Mouse (Mus musculus) embryonic facial prominence, embryonic 15.5 days (tissue): ENCODE data around the gene Gpr152. TPM values are rescaled to one million over a fixed set of nuclear protein-coding genes. Genes with fewer than 3 reads are reported as not detected.

ENCODE experiments used
- ATAC-seq: fragments of 200-750 bp; cut with Nextera tagmentation; 2 replicates; pipeline ENCODE4 v1.8.0; 2017; ENCODE audit warnings: low read depth, moderate TSS enrichment; ENCODE audit not compliant: insufficient number of reproducible peaks, low FRiP score, low TSS enrichment
- H3K27ac ChIP-seq: fragments of 300-500 bp; sonication (generic); replicated peaks from 2 replicates; pipeline ENCODE4 v1.5.1; 2015; ENCODE audit warnings: mild to moderate bottlenecking, inconsistent platforms
- H3K27me3 ChIP-seq: fragments of 300-500 bp; sonication (generic); 2 replicates; pipeline ENCODE4 v1.6.1; 2015; ENCODE audit warnings: inconsistent platforms
- H3K36me3 ChIP-seq: fragments of 300-500 bp; sonication (generic); 2 replicates; pipeline ENCODE4 v1.6.1; 2015; ENCODE audit warnings: mild to moderate bottlenecking, inconsistent platforms
- H3K4me1 ChIP-seq: fragments of 300-500 bp; sonication (generic); 2 replicates; pipeline ENCODE4 v1.6.1; 2015; ENCODE audit warnings: inconsistent platforms
- H3K4me2 ChIP-seq: fragments of 300-500 bp; sonication (generic); replicated peaks from 2 replicates; pipeline ENCODE4 v1.6.1; 2015; ENCODE audit warnings: mild to moderate bottlenecking, inconsistent platforms
- H3K4me3 ChIP-seq: fragments of 300-500 bp; sonication (generic); replicated peaks from 2 replicates; pipeline ENCODE4 v1.5.1; 2015; ENCODE audit warnings: mild to moderate bottlenecking, inconsistent platforms
- H3K9ac ChIP-seq: fragments of 300-500 bp; sonication (generic); 2 replicates; pipeline ENCODE4 v1.6.1; 2015; ENCODE audit warnings: inconsistent platforms
- H3K9me3 ChIP-seq: fragments of 300-500 bp; sonication (generic); replicated peaks from 2 replicates; pipeline ENCODE4 v1.6.1; 2016; ENCODE audit warnings: inconsistent platforms
- WGBS: fragments of 180-500 bp; shearing (Covaris S2); methylation state at CpG from one replicate; pipeline ENCODE4 v1.1.7; 2015; 5-methylcytosine and 5-hydroxymethylcytosine counted together
- polyA plus RNA-seq: library from polyadenylated mRNA; unstranded; fragments of >200 nt; fragmentation: Nextera tagmentation; extraction: Ambion mirVana; gene quantifications from 2 replicates; pipeline ENCODE4 v1.2.1, GENCODE M21; 2015

Gene Gpr152
- polyA plus RNA-seq, 1 experiment from 2014 or later: not detected

DNA sequence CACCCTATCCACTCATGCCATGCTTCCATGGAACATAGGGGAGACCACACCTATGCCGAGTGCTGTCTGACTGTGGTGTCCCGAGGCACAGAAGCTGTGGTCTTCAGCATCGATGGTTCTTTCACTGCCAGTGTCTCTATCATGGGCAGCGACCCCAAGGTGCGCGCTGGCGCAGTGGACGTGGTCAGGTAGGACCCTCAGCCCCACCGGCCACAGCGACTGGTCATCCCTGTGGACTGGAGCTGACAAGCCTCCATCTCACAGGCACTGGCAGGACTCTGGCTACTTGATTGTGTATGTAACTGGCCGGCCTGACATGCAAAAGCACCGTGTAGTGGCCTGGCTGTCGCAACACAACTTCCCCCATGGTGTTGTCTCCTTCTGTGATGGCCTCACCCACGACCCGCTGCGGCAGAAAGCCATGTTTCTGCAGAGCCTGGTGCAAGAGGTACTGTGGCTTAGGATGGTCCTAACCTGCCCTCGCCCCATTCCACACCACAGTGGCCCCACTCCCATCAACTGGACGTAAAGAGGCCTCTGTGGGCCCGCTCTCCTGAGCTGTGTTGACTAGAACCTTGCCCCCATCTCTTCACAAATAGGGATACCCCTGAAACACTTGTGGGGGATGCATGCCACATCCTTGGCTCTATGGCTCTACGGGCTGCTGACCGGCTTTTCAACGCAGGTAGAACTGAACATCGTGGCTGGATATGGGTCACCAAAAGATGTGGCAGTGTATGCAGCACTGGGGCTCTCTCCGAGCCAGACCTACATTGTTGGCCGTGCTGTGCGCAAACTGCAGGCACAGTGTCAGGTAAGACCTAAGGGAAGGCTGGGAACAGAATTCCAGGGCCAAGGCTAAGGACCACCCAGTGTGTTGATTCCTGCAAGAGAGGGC, 27.3 kb upstream of the Gpr152 start:
- Histone ChIP-seq H3K4me1 (0 out of 2 replicates have a peak, but pooled peaks cover 9% of the 10 kb centered on the region), H3K9me3 (no peaks in the 10 kb centered on the region), H3K27ac (no peak overlapping the region), H3K36me3 (peaks cover 56% of the 10 kb centered on the region), H3K27me3 (no peaks in the 10 kb centered on the region), H3K4me2 (no peak overlapping the region), H3K9ac (no peak overlapping the region), H3K4me3 (no peak overlapping the region)
- WGBS: 94% methylated on average over 26 of the region's 26 CpGs
- ATAC-seq: no peak

DNA sequence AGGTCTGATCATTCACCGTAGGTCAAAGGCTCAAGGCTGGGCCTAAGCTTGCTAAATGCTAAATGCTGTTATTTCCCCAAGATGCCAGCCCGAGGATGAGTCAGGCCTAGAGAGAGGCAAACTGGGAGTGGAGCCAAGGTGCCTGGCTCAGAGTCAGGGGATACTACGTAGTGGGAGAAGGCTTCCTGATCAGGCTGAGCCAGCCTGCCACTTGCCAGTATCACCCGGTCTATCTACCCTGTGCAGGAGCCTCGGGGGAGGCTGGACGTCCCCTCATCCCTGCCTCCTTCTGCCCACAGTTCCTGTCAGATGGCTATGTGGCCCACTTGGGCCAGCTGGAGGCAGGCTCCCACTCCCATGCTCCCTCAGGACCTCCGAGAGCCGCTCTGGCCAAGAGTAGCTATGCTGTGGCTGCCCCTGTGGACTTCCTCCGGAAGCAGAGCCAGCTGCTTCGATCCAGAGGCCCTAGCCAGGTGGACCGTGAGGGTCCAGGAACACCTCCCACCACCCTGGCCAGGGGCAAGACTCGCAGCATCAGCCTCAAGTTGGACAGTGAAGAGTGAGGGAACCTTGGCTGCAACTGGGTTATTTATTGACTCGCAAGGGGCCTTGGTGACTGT, 26.3 kb upstream of the Gpr152 start:
- no peak for ATAC-seq
- H3K36me3 ChIP-seq: peaks cover 63% of the 10 kb centered on the region
- 70% methylated on average over 13 of the region's 13 CpGs for WGBS
- H3K4me2 ChIP-seq: no peak overlapping the region
- H3K9me3 ChIP-seq: no peaks in the 10 kb centered on the region
- no peaks in the 10 kb centered on the region for H3K27me3 ChIP-seq
- H3K4me1 ChIP-seq: 0 out of 2 replicates have a peak, but pooled peaks cover 9% of the 10 kb centered on the region
- no peak overlapping the region for H3K27ac ChIP-seq
- no peak overlapping the region for H3K9ac ChIP-seq
- H3K4me3 ChIP-seq: no peak overlapping the region

- no peak overlapping the region for H3K4me3 ChIP-seq
- no peaks in the 10 kb centered on the region for H3K27me3 ChIP-seq
- WGBS: 68% methylated on average over 5 of the region's 5 CpGs
- peaks cover 63% of the 10 kb centered on the region for H3K36me3 ChIP-seq
- H3K4me2 ChIP-seq: no peak overlapping the region
- 0 out of 2 replicates have a peak, but pooled peaks cover 9% of the 10 kb centered on the region for H3K4me1 ChIP-seq
- ATAC-seq: no peak
- no peak overlapping the region for H3K27ac ChIP-seq
- no peaks in the 10 kb centered on the region for H3K9me3 ChIP-seq
- no peak overlapping the region for H3K9ac ChIP-seq
These were observed 25.8 kb upstream of the Gpr152 start for GRCm38 (mm10) chr19:4113806-4114230.

DNA sequence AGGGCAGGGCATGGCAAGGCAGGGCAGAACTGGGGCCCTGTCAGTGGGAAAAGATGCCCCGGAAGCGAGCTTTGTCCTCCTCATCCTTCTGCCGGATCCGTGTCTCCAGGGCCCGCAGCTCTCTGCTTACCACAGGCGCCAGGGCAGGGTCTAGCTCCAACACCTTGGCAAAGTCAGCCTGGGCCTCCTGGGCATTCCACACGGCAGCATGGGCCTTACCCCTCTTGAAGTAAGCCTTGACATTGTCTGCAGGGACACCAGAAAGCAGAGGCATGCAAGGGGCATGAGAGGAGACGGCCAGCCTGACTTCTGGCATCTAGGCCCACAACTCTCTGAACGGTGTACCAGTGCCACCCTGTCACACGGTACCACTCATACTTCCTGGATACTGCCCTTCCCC, 25.0 kb upstream of the Gpr152 start:
- no peak for ATAC-seq
- WGBS: 87% methylated on average over 10 of the region's 10 CpGs
- no peak overlapping the region for H3K4me3 ChIP-seq
- no peak overlapping the region for H3K9ac ChIP-seq
- no peak overlapping the region for H3K4me2 ChIP-seq
- no peaks in the 10 kb centered on the region for H3K27me3 ChIP-seq
- no peak overlapping the region for H3K27ac ChIP-seq
- H3K9me3 ChIP-seq: no peaks in the 10 kb centered on the region
- H3K36me3 ChIP-seq: peaks cover 63% of the 10 kb centered on the region
- H3K4me1 ChIP-seq: 0 out of 2 replicates have a peak, but pooled peaks cover 11% of the 10 kb centered on the region

DNA sequence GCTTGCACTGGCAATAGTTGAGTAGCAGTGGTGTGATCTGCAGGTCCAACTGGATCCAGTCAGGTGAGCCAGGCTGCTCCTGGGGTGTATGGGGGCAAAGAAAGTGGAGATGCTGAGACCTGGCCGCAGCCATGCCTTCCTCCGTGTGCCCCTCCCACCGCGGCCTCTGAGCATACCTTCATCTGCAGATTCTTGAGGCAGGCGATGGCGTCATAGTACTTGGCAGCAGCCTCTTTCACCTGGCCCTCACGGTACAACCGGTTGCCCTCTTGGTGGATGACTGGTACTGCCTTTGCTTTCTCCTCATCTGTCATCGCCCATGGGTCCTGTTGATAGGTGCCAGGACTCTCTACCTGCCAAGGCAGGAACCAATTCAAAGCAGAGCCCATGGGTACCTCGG, 24.4 kb upstream of the Gpr152 start:
- no peak for ATAC-seq

GRCm38 (mm10) chr19:4115816-4116215, 23.8 kb upstream of the Gpr152 start:
- no peak overlapping the region for H3K4me2 ChIP-seq
- H3K36me3 ChIP-seq: peaks cover 63% of the 10 kb centered on the region
- H3K9me3 ChIP-seq: no peaks in the 10 kb centered on the region
- WGBS: 85% methylated on average over 11 of the region's 11 CpGs
- peaks cover 22% of the 10 kb centered on the region for H3K4me1 ChIP-seq
- H3K9ac ChIP-seq: no peak overlapping the region
- no peak overlapping the region for H3K27ac ChIP-seq
- no peak for ATAC-seq
- no peak overlapping the region for H3K4me3 ChIP-seq
- H3K27me3 ChIP-seq: no peaks in the 10 kb centered on the region

More for the DNA sequence above, 24.4 kb upstream of the Gpr152 start:
- no peak overlapping the region for H3K9ac ChIP-seq
- peaks cover 15% of the 10 kb centered on the region; the same call in 1 of the 2 replicates for H3K4me1 ChIP-seq
- H3K36me3 ChIP-seq: peaks cover 63% of the 10 kb centered on the region
- no peak overlapping the region for H3K27ac ChIP-seq
- no peaks in the 10 kb centered on the region for H3K27me3 ChIP-seq
- 98% methylated on average over 10 of the region's 10 CpGs for WGBS
- H3K9me3 ChIP-seq: no peaks in the 10 kb centered on the region
- H3K4me2 ChIP-seq: no peak overlapping the region
- H3K4me3 ChIP-seq: no peak overlapping the region

- no peak for ATAC-seq
- 97% methylated on average over 7 of the region's 7 CpGs for WGBS
- Histone ChIP-seq H3K4me3 (no peak overlapping the region), H3K4me1 (peaks cover 24% of the 10 kb centered on the region), H3K27me3 (no peaks in the 10 kb centered on the region), H3K27ac (no peak overlapping the region), H3K4me2 (no peak overlapping the region), H3K36me3 (peaks cover 57% of the 10 kb centered on the region), H3K9ac (no peak overlapping the region), H3K9me3 (no peaks in the 10 kb centered on the region)
These were observed 22.6 kb upstream of the Gpr152 start for GRCm38 (mm10) chr19:4117006-4117405.

DNA sequence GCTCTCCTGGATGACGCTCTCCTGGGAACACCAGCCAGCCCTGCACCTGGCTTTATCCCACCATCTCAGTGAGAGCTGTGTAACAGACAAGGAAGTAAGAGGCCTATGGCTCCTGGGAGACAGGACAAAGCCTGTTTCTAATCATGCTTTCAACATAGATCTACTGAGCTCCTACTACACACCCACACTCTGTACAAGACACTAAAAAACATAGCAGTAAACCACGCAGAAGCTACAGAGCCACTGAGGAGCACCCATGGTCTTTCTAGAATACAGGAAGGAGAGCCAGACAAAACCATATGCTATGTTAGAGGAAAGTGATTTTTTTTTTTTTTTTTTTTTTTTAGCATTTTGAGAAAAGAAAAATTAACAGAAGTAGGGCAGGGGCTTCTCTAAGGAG, 21.2 kb upstream of the Gpr152 start:
- Histone ChIP-seq H3K4me2 (no peak overlapping the region), H3K27ac (no peak overlapping the region), H3K27me3 (no peaks in the 10 kb centered on the region), H3K4me1 (peaks cover 23% of the 10 kb centered on the region), H3K9me3 (no peaks in the 10 kb centered on the region), H3K4me3 (no peak overlapping the region), H3K9ac (no peak overlapping the region), H3K36me3 (peaks cover 43% of the 10 kb centered on the region)
- ATAC-seq: no peak
- 91% methylated on average over 2 of the region's 2 CpGs for WGBS

- Histone ChIP-seq H3K4me1 (peaks cover 25% of the 10 kb centered on the region), H3K4me2 (peak overlapping the region; percentile 53), H3K36me3 (peaks cover 28% of the 10 kb centered on the region), H3K4me3 (no peak overlapping the region; the same call in 1 of the 2 replicates), H3K27me3 (no peaks in the 10 kb centered on the region), H3K9me3 (no peaks in the 10 kb centered on the region), H3K27ac (no peak overlapping the region), H3K9ac (no peak overlapping the region)
- ATAC-seq: no peak
- 77% methylated on average over 6 of the region's 6 CpGs for WGBS
These were observed 19.7 kb upstream of the Gpr152 start for GRCm38 (mm10) chr19:4119716-4120487.

DNA sequence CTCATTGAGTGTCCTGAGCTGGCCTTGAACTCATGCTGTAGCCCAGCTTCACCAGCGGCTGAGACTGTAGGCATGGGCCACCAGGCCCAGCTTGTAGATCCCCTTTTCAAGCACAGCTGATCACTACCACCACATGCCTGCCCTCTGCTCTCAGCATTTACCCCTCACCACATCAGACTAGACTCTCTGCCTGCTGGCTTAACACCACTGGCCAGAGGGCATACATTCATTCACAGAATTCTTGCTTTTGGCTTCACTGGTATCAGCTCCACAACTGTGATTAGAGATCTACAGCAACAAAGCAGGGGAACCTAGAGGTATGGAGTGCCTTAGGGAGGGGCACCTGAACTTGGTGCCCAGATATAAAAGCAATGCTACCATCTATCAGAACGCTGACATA, 19.1 kb upstream of the Gpr152 start:
- no peak for ATAC-seq
- Histone ChIP-seq H3K36me3 (peaks cover 22% of the 10 kb centered on the region), H3K27me3 (no peaks in the 10 kb centered on the region), H3K9ac (no peak overlapping the region), H3K27ac (no peak overlapping the region), H3K9me3 (no peaks in the 10 kb centered on the region), H3K4me3 (peak overlapping the region; percentile 53), H3K4me2 (peak overlapping the region; percentile 53), H3K4me1 (peaks cover 29% of the 10 kb centered on the region)
- WGBS: 93% methylated on average over 2 of the region's 2 CpGs
